Mouse (Mus musculus) kidney, adult 9 months (tissue): ENCODE measurements at regions not wholly inside any gene's neighbourhood (a gene's known extent, or its start where the extent isn't known, plus 50 kb on each side); places are given as distances from the start of the nearest gene placed in this dataset.

Experiments used
- DNase-seq: peaks from one replicate; pipeline ENCODE4 v3.0.0; 2022

DNA sequence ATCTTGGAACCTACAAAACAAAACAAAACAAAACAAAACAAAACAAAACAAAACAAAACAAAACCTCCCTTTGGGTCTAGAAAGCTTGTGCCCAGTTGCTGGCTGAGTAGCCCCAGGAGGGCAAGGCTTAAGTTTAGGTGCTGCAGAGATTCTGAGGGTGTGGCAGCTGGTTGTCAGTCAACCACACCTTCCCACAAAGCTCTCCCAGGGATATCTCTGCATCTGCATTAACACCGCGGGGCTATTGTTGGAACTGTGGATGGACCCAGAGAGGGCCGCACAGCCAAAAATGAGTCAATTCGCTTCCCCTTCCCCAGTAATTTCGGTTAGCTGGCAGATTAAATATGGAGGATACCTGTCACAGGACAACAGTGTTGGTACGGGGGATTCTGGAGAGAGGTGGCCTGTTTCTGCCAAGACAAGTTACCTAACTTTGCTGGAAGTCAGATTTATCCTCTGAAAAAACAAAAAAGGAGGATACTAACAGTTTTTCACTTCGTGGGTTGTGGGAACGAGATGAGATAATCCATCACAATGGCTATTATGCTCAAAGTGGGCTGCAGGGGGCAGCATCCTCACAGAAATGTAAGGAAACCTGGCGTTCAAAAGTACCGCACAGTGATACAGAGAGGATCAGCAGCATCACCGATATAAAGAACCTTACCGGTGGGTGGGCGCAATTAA lies 96.7 kb downstream of the 1500009L16Rik start:
- DNase-seq = peak; percentile 78

DNA sequence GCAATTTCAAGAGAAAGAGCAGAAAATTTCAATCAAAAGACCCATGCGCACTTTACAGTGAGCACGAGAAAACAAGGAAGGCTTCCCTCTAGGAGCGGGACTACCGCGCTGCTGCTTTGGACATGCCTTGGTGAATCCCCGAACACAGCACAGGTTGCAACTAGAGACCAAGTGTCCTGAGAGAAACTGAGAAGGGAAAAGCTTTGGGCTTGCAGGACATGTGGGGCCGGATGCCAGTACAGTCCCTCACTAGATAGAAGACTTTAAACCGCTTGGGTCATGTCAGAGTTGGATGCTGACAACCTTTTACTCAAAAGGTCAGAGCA lies 97.2 kb downstream of the 1500009L16Rik start:
- DNase-seq = no peak

DNA sequence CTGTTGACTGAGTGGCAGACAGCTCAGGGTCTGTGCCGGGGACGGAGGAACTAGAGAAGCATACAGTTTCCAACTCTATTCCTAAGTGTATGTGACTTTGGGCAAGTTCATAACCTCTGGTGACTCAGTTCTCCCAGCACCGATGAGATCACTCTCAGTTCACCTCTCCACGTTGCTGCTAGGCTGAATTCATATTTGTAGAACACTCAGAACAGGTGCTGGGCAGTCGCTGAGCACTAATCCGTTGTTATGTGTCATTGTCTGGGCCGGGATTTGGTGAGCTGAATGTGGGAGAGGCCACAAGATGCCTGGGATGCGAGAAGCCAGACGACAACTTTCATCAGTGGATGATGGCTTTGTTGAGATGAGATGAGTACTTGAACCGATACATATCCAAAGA lies 98.4 kb downstream of the 1500009L16Rik start:
- DNase-seq = no peak

DNA sequence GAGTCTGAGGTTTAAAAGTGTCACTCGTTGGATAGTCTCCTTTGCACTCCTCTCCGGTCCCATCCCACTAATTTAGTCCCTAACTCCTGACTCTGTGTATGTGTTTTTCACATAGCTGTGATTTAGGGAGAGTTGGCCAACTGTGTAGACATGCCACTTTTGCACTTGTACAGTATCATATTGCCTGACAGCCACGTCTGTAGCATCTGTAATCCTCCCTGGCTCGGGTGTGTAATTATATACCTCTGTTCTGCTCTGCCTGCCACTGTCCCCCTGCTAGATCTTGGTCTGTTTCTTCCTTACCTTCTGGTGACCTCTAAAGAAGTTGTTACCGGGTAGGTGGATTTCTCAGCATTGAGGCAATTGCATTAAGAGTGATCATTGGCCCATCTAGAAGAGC lies 103.4 kb downstream of the 1500009L16Rik start:
- no peak for DNase-seq

DNA sequence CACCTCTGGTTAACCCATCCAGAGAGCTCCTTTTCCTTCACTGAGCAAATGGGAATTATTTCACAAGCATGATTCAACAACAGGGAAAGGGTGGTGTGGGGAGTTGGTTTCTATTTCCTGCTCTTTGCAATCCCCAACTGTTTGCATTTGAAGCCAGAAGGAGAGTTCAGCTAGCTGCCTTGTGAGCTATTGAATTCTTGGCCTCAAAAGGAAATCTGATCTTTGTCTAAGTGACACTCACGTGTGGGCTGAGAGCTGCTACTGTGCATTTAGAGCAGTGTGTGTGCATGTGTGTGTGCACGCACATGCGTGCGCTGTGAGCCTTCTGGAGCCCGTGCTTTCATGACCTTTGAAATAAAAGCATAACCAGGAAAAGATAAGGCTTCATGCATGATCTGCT lies 113.7 kb downstream of the 1500009L16Rik start:
- peak; percentile 18 for DNase-seq

DNA sequence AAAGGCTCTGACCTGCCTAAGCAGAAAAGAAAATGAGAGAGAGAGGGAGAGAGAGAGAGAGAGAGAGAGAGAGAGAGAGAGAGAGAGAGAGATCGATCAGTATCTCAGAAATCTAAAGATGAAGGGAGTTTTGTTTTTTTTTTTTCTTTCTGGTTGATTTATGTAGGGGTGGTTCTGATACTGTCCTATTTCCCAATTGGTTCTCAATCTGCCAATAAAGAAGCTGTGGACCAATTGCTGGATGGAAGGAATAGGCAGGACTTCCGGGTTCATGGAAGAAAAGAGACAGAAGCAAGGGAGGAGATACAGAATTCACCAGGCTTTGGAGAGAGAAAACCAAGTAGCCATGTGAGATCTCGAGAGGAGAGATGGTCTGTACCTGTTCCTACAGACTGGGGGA lies 117.6 kb downstream of the 1500009L16Rik start:
- DNase-seq = no peak

DNA sequence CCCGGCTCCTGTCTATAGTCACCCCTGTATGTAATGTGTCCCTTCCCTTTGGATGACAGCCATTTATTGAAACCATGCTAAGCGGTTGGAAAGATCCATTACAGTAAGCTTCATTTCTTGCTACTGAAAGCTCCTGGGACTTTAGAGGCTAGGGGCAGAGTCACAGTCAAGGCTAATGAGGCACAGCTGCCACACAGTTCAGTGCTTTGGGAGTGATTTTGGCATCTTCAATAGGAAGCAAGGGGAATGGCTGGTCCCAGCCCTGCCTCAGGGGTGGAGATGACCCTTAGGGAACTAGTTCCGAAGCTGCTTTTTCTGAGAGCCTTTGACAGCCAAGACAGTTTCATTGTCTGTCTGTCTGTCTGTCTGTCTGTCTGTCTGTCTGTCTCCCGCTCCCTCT lies 128.2 kb downstream of the 1500009L16Rik start:
- DNase-seq = no peak

DNA sequence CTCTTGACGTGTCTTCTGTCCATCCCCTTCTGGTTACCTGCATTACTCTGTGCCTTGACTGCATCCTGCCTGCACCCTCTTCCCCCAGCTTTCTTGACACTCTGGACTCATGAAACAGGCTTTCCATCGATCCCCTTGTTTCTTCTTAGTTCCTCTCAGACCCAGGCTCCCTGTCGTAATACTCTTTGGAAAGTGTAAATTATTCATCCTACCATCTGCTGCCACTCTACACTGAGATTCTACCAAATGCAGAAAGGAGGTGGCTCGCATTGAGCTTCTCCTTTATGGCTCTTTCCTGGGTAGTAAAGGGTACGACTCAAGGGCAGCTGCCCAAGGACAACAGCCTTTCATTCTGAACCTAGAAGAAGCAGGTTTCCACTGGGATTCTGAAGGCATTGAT lies 129.5 kb downstream of the 1500009L16Rik start:
- DNase-seq = no peak

DNA sequence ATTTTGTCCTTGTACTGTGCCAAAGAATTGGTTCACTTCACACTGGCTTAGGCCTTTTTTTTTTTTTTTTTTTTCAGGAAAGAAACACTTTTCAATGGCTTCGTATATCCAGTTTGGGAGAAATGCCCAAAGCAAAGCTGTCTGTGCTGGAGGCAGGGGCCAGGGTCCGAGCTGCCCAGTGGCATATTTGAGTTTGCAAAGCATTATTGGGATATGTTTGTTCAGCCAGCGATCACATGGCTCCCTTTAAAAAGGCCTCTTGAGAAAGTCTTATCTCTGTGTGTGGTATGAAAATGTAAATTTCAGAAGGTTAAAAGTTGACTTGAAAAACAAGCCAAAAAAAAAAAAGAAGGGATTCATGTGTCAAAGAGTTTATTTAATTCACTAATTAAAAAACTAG lies 130.1 kb downstream of the 1500009L16Rik start:
- no peak for DNase-seq

DNA sequence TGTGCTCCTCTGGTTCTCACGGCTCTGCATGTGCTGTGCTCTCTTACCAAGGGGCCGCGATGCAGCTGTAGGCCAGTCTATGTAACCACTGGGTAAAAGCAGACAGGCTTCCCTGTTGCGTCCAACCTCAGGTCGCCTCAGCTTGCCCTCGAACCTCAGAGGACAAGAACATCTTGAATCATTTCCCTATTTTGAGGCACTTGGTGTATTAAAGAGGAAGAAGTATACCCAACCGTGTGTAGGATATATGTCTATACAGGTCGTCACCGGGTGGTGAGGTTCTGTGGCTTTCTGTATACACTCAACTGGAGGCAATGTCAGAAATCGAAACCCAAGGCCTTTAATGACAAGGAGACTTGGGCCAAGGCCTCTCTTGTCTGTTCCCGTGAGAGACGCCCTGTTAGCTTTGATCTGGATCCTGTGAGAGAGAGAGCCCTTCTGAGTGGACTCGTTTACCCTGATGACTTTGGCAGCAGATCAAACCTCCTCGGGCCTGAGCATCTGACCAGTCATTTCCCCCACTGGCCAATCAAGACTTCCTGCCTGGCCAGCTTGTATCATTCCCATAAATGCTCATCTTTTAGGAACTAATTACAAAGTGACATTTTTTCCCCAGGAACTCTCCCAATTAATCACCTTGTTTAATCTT lies 135.3 kb downstream of the 1500009L16Rik start:
- DNase-seq = no peak

DNA sequence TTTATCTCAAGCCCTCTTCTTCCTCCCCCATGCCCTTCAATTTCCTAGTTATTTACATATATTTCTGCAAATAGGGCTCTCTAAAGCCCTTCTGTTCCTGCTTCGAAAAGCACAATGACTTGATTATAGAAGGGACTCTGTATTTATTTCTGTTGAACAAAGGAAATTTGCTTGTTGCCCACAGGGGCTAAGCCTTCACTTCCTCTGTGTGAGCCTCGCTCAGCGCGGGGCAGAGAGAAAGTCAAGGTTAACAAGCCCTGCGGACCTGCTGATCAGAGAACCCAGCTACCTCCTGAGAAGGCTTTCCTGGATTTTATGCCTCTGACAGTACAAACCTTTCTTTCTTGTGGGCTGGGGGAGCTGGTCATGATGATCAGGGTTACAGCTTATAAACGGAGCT lies 136.0 kb downstream of the 1500009L16Rik start:
- DNase-seq = no peak

DNA sequence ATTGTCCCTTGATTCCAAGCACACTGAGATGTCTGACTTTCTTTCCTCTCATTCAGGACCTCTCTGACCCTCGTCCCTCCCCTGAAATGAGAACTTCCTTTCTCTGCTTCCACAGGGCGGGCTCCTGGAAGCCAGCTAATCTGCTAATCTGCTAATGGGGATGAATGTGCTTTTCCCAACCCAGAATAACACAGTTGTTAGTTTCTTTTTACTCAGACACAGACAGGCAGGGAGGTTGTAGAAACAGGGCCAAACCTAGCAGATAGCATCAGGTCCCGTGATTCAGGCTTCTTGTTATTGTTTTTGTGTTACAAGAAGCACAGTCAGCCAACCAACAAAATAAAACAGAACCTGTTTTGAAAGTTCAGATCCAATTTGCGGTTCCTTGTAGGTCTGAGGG lies 137.0 kb downstream of the 1500009L16Rik start:
- peak; percentile 45 for DNase-seq

DNA sequence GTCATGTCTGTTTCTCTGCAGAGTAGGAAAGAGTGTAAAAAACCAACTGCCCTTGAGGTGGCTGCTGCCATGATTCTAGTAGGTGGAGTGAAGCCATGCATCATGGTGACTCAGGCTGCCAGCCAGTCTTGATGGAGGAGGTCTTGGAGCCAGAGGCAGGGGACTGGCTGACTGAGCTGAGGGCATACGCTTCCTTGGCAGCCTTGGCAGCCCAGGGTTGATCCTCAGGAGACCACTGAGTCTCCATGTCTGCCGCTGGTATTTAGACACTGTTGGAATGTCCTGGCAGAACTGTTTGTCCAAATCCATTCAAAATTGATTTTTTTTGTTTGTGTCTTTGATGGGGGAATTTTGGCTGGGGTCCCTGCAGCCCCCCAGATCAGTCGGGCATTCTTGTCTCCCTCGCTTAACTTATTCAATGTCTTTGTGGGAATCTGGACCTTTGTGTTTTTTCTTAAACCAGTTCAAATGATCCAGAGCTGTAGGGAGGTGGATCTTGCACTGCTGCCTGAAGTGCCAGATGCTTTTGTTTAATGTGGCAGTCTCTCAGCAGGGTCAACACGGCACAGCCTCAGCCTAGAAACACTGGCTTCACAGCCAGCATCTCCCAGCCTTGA lies 139.0 kb downstream of the 1500009L16Rik start:
- DNase-seq = no peak

DNA sequence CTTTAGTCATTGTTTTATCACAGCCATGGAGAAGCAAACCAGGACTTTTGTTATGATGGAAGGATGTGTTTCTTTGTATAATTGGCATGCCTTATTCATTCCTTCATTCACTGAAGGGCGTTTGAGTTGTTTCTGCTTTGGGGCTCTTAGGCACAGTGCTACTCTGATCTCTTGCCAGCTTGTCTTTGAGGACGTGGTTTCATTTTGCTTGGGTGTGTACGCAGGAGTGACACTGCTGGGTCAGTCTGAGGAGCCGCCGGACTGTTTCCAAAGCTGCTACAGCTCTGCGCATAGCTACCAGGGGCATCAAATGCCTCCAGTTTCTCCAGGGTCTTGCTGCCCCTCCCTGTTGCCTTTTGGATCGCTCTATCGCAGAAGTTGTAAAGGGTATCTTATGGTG lies 141.9 kb downstream of the 1500009L16Rik start:
- no peak for DNase-seq

DNA sequence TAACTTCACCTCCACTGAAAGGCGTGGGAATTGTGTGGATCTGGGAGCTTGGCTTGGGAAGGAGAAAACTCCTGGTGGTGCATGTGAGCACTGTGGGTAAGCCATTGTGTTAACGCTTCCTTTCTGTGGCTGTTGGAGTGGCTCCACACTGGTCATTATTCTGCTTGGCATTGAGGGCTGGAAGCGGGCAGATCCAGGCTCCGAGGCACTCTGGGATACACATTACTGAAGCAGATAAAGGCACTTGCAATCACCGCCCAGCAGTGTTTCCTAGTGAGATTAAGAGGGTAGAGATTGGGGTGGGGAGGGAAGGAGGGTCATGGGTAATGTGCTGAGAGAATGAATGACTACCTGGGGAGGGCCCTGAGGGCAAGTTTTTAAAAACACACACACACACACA lies 143.3 kb downstream of the 1500009L16Rik start:
- peak; percentile 38 for DNase-seq

DNA sequence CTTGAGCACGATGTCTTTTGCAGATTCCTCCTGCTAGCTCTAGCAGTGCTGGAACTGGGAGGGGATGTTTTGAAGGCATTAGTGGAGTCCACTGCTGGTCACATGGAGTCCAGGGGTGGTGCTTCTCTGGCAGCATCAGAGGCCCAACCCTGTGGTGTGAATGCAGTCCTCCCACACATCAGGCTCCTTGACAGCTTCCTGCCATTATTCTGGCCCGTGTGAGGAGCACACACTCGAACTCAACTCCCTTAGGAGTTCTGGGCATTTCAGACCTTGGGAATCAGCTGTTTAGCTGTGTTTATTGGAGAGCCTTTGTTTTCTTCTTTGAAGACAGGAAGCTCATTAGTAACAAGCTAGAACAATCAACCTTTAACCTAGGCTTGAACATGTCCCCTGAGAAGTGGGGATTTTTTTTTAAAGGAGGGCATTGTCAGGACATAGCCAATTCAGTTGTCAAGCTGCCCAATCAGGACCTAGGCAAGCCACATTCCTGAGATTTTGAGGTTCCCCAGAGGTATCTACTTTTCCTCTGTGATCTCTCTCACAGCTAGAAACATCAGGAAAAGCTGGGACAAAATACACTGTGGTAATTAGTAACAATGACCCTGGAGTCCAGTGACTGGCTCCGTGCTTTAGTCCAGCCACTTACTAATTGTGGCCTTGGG lies 149.2 kb downstream of the 1500009L16Rik start:
- peak; percentile 68 for DNase-seq

DNA sequence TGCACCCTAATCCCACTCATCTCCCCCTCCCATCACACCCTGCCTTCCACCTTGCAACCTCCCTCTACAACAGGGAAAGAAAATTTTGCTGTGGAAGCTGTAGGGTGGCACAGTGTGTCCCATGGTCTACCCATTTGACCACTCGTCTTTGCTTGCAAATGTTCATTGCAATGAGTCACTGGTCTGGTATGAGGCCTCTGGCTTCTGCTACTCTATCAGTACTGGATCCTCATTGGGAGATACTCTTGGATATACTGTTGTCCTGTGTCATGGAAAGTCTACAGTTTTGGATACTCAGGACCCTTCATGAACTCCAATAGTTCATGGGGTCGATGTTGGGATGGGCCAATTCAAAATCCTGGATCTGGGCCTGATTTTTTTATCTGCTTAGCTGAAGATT lies 156.1 kb downstream of the 1500009L16Rik start:
- no peak for DNase-seq

DNA sequence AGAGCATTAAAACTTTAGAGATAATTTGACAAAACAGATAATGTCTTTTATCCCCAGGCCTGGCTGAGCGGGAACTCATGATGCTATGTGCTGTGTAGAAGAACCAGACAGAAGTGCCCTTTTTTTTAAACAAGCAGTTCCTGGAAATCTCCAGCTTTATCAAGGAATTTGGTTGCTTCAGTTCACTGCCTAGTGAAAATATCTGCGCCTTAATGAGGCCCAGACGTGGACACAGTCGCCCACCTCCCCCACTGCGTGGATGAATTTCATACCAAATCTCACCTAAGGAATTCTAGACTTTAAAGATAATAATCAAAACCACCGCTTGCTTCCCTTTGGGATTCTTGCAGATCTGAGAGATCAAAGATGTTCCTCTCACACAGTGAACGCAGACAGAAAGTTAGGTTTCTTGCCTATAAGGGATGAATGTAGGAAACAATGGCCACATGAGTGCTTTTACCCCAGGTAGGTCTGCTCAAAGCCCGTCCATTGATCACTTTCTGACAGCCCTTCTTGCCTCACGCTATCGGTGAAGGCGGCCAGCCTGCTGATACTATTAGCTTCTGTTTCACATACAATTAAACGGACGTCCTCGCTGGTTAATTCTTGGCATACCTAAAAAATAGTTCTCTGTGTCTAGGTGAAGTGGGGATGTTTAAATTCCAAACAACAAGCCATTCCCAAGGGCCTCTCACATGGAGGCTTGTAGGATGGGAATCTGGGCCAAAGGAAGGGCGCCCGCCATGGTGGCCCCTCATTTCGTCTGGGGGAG lies 159.6 kb downstream of the 1500009L16Rik start:
- DNase-seq = no peak

DNA sequence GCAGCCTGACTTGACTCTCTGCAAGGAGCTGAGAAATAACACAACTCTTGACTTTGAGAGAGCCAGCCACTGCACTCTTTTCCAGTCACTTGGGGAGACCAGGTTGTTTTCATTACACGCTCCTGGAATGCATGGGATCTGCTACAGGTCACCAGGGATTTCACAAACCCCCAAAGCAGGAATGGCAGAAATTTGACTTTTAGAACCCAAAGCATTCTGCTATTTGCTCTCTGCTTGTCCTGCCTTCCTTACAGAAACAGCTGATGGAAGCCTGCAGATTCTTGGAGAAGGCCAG lies 160.2 kb downstream of the 1500009L16Rik start:
- DNase-seq = no peak

DNA sequence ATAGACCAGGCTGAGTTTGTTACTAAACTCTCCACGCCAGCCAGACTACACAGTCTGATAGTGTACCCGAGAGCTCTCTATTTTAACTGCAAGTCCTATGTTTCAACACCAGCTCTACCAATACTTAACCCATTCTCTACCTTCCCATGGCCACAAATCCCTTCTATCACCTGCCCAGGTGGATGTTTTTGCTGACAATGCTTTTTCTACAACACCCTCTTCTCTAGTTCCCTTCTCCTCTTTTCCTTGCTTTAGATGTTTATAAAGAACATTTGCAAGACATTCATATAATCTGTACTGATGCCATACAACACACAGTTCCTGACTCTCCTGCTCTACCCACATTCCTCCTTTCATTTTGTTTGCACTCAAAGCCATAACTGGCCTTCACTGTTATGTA lies 161.9 kb downstream of the 1500009L16Rik start:
- DNase-seq = no peak

DNA sequence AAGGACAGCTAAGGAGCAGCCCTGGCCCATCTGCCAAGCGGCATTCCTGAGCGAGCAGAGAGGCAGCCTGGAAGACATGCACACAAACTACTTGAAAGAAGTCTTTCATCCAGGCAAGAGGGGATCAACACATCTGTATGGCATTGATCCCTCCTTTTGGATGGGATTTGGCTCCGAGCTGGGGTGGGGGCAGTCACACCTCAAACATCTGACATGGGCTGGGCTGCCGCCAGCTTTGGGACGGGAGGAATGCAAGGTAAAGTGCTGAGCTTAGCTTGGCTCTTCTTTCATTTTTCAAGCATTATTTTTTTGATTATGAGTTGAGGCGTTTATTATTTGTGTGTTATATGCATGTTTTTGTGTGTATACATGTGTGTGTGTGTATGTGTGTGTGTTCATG lies 165.9 kb downstream of the 1500009L16Rik start:
- no peak for DNase-seq

DNA sequence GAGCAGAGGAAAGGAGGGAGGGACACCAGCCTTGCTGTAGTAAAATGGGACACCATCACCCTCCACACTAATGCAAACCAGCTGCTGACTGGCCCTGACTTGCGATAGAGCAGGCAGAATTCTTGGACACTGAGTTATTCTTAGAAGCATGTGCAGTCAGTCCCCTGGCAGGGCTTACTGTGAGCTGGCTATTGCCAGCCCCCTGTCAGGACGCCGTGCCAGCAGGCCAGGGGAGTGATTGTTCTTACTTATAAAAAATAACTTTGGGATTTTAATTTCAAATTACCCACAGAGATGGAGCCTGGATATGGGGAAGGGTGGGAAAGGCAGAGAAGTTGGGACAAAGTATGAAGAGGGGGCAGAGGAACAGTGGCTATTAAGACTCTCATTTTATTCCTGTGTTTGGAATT lies 173.1 kb downstream of the 1500009L16Rik start:
- DNase-seq = no peak

DNA sequence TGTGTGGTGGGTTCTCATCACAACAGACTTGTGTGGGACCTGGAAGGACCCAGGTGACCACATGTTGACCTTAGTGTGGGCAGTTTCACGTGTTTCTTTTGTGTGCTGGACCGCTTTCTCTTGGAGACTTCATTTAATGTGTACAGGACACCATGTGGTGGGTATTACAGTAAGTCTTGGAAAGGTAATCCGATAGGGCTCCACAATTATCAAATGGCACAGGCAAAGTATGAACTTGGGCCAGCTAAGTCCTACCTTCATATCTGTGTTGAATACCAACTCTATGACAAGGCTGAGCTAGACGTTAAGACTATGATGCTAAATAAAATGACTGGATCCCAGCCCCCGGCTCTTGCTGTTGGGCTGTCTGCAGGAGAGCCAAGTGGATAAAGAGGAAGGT lies 173.5 kb downstream of the 1500009L16Rik start:
- no peak for DNase-seq

DNA sequence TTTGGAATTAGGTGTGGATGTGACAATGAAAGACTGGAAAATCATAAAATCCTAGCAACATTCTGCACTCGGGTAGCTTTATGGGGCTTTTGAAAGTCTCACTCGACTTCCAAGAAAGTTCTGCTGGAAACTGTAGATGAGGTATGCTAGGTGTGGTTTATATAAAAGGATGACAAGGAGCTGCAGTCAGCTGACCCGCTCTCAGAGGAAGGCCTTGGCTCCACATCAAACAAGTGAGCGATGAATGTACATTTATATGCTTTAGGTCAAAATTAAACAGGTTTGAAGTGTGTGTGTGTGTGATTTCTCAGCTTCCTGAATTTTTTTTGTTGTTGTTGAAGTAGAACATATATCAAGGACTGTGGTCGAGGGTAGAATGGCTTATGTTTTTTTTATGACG lies 174.9 kb downstream of the 1500009L16Rik start:
- DNase-seq = no peak
